Mouse (Mus musculus) bone marrow macrophage, adult 2 months (primary cell): ENCODE measurements around the gene Rapgef1. TPM values are rescaled to one million over a fixed set of nuclear protein-coding genes. Genes with fewer than 3 reads are reported as not detected.
A peak's percentile ranks its signal among the peaks of the same experiment; 100 is the strongest.

Experiments used
- H3K27ac ChIP-seq: 2 replicates; pipeline ENCODE4 v1.5.1; 2012; ENCODE audit warnings: low read depth, low read length; ENCODE audit not compliant: insufficient read depth
- H3K4me1 ChIP-seq: 2 replicates; pipeline ENCODE4 v1.6.1; 2012; ENCODE audit warnings: low read length; ENCODE audit not compliant: control insufficient read depth, insufficient read depth
- H3K4me3 ChIP-seq: 2 replicates; pipeline ENCODE4 v1.5.1; 2012; ENCODE audit warnings: mild to moderate bottlenecking, low read length, moderate library complexity; ENCODE audit not compliant: insufficient read depth
- CTCF ChIP-seq: IDR thresholded peaks from 2 replicates; pipeline ENCODE4 v1.5.1; 2012; ENCODE audit warnings: low read depth, mild to moderate bottlenecking, low read length, moderate library complexity
- POLR2A ChIP-seq: IDR thresholded peaks from 2 replicates; pipeline ENCODE4 v1.6.1; 2012; ENCODE audit warnings: mild to moderate bottlenecking, low read depth, low read length, borderline replicate concordance
- polyA plus RNA-seq: library from polyadenylated mRNA; stranded (reverse); fragments of >200 nt; gene quantifications from 2 replicates; pipeline ENCODE4 v1.2.4, GENCODE M21; 2012; ENCODE audit not compliant: missing spikeins, insufficient read depth, insufficient read length

The Rapgef1 gene
- polyA plus RNA-seq: 20.5 and 23.6 TPM in 2 replicates

DNA sequence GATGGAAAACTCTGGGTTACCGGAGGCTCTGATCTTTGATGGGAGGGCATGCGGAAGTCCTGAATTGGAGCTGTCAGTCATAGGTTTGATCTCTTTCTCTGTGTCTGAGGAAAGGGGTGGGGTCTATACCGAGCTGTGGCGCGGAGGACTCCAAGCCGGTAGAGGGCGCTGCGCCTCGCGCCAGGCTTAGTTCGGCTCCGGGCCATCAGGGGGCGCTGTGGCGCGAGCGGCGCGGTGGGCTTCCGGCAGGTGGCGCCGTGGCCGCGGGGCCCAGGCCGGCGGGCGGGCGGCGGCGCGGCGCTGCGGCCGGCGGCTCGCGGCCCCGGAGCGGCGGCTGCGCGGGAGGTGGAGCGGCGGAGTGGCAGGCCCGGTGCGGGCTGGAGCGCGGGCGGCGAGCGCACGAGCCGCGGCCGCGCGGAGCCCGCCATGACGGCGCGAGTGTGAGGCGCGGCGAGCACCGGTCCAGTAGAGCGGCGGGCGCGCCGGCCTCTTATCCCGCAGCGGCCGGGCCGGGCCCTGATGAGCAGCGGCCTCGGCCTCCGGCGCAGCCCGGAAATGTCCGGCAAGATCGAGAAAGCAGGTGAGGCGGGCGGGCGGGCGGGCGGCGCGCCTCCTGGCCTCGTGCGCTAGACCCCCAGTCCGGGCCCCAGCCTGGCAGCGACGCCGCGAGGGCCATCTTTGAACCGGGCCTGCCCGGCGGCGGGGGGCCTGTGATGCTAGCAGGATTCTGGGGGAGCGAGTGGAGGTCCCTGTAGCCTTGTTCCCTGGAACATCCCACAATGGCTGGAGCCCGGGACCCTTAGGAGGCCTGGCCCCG, at the start of gene Rapgef1:
Rapgef1 (plus strand) TSS at position 237 of the 817 bp plus-strand sequence.
- Histone ChIP-seq H3K4me1 (peaks cover 39% of the 10 kb centered on the region), H3K4me3 (peak within 1 kb of the TSS; percentile 89), H3K27ac (0 out of 2 replicates have a peak within 1 kb of the TSS, but pooled peaks have one; percentile 8)
- no peak for TF ChIP-seq POLR2A
- TF ChIP-seq CTCF: peak; percentile 99

DNA sequence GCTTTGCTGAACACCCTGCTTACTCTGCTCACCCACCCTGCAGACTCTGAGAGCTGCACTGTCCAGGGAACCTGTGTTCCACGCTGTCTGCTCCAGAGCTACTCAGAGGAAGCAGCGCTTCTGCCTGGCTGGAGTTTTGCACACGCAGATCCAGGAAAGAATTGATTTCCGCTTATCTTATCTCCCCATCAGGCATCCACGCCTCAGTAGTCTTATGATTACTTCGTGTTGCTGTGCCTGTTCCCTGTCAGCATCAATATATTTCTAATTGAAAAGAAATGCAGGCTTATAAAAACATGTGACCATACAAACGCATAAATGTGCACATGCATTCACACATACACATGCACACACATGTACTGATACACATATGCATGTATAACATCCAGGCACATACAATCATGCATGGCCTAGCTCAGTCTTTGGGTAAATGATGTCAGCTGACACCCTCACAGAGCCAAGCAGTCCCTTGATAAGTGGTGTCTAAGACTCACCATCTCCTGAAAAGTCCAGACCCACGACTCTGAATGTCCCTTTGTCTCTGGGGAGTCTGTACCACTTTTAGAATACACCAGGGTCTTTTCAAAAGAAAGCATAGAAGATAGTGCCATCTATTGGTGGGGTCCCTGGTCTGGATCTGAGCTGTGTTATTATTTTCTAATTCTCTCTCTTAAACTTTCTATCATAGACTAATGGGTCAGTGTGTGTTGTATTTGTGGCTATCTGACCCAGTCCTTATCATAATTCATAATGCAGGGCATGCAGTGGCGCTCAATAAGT, 47.4 kb upstream of the Rapgef1 start:
- TF ChIP-seq CTCF (no peak), POLR2A (no peak)
- H3K4me3 ChIP-seq: no peak overlapping the region
- no peak overlapping the region for H3K27ac ChIP-seq
- H3K4me1 ChIP-seq: no peaks in the 10 kb centered on the region

DNA sequence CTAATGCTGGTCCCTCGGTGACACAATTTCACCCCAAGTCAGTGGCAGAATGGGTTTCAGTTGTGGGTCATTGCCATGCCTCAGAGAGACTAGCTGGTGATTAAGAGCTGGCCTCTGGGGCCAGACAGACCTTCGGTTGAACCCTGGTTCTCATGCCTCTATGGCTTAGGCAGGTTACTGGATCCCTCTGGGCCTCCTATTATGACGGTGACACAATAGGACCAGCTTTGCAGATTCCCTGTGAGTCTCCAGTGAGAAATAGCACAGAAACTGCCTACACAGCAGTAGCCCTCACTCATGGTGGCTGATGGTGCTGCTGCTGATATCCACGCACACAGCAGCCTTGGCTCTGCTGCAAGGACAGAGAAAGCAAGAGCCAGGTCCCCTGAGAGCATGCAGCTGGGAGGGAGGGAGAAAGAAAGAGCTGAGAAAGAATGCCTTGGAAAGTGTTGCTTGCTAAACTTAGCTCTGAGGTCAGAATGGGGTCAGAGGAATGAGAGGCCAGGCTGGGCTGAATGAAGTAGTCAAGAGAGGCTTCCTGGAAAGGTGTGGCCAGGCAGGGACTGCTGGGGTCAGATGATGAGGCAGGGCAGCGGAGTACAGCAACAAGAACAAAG, 46.6 kb upstream of the Rapgef1 start:
- Histone ChIP-seq H3K4me3 (no peak overlapping the region), H3K27ac (no peak overlapping the region), H3K4me1 (no peaks in the 10 kb centered on the region)
- TF ChIP-seq POLR2A: no peak
- TF ChIP-seq CTCF: no peak

DNA sequence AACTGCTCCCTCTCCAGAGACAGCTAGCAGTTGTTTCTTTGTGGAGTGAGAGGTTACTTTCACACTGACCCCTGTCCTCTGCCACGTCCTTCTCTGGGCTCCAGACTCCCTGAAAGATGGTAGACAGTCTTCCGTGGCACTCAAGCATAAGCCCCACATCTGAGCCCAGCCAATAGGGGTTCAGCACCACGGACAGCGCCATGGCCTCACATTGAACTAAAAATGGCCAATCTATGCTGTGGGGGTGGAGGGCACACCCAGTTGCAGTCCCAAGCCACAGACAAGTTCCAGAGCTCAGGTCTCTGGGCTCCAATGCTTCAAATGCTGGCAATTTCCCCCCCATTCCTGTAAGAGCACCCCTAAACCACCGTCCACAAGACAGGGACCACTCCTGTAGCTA, 45.9 kb upstream of the Rapgef1 start:
- H3K27ac ChIP-seq: no peak overlapping the region
- TF ChIP-seq POLR2A (no peak), CTCF (no peak)
- H3K4me3 ChIP-seq: no peak overlapping the region
- no peaks in the 10 kb centered on the region for H3K4me1 ChIP-seq

DNA sequence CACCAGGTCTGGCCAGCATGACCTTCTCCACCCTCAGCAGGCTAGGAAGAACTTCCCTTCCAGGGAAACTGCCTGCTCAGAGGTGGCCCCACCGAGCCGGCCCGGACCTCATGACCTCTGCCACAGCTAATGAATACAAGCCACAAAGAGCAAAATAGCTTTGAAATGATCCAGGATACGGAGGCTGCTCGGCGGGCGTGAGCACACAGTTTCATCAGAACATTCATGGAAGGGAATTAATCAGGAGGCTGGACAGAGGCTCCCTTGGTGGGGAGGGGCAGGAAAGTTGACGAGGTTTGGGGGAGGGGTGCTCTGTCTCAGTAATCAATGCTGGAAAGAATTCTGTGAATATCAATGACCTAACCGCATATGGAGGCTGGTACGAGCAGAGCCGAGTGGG, 45.3 kb upstream of the Rapgef1 start:
- Histone ChIP-seq H3K27ac (no peak overlapping the region), H3K4me1 (no peaks in the 10 kb centered on the region)

DNA sequence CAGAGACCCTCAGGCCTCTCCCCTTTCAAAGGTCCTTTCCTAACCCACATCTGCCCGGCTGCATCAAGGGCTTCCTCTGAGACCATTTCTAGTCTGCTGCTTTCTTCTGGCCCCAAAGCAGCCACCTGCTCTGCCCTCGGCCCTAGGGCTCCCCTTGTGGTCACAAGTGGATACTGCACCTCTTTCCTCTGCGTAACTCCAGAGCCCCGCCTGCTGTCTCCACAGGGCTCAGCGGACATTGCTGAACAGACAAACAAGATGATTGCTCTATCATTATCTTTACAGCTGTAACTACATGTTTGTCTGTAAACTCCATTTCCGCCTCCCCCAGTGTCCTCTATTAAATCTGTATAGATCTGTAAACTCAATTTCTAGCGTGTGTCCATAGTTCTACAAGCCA, 37.1 kb upstream of the Rapgef1 start:
- no peaks in the 10 kb centered on the region for H3K4me1 ChIP-seq
- no peak overlapping the region for H3K4me3 ChIP-seq
- H3K27ac ChIP-seq: no peak overlapping the region
- TF ChIP-seq POLR2A: no peak
- peak; percentile 97 for TF ChIP-seq CTCF

More for the DNA sequence above, 45.3 kb upstream of the Rapgef1 start:
- no peak overlapping the region for H3K4me3 ChIP-seq
- TF ChIP-seq CTCF (no peak), POLR2A (no peak)

DNA sequence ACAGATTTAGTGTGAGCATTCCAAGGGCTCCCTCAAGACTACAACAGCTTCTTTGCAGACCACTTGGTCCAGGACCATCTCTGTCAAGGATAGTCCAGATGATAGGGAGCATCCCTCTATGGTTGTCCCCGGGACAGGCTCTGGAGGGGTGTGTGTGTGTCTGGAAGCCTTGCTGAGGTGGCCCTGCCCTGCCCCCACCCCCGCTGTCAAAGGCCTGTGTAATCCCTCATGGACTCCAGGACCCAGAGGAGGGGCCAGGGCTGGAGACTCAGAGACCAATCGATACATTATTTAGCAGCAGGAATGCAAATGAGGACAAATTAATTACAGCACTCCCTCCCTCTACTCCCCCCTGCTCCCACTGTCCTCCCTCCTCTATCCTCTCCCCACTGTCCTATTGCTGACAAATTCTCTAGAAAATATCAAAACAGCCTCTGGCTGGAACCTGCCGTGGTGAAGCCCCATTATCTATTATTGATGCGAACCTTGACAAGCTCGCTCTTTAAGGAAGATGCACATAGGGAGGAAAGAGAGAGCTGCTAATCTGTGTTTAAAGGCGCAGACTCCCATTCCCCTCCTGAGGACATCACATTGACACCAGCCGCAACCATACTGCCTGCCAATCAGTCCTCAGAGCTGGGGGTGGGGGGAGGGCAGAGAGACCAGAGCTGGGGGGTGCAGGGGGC, 33.4 kb upstream of the Rapgef1 start:
- Histone ChIP-seq H3K4me1 (no peaks in the 10 kb centered on the region), H3K4me3 (no peak overlapping the region), H3K27ac (no peak overlapping the region)
- TF ChIP-seq CTCF (no peak), POLR2A (no peak)

DNA sequence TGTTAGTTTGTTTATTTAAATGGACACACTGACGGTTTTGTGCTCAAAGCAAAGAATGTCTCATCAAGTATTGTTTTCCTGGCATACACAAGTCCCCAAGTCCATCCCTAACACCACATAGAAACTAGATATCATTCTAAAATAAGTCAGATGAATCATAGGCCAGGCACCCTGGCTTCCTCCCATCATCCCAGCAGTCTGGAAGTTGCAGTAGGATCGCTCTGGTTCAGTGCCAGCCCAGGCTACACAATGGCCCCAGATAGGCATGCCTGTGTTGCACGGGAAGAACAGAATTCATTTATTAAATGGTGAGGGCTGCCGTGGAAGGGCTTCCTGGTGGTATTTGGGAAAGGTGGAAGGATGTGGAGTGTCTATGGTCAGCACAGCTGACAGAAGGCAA, 31.5 kb upstream of the Rapgef1 start:
- H3K4me1 ChIP-seq: no peaks in the 10 kb centered on the region; the same call in 1 of the 2 replicates
- TF ChIP-seq POLR2A: no peak
- no peak for TF ChIP-seq CTCF
- no peak overlapping the region for H3K27ac ChIP-seq

DNA sequence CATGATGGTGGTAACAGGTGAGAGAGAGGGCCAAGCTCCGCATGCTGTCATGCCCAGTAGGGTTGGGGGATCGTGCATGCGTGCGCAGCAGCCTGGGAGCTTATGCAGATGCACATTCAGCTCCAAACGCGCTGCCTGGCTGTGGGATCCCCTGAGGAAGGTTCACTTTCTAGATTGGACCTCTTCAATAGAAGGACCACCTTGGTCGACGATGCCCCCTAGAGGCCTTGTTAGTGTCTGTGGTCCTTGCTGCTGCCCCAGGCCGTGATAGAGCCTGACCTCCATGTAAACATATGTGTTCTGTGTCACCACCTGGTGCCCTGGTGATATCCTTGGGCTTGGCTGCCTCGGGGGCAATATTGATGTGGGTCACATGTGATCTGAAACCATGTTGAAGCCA, 30.3 kb upstream of the Rapgef1 start:
- no peak for TF ChIP-seq POLR2A
- no peak for TF ChIP-seq CTCF
- H3K4me1 ChIP-seq: no peaks in the 10 kb centered on the region; the same call in 1 of the 2 replicates
- H3K27ac ChIP-seq: no peak overlapping the region
- H3K4me3 ChIP-seq: no peak overlapping the region

More for the DNA sequence above, 31.5 kb upstream of the Rapgef1 start:
- no peak overlapping the region for H3K4me3 ChIP-seq

DNA sequence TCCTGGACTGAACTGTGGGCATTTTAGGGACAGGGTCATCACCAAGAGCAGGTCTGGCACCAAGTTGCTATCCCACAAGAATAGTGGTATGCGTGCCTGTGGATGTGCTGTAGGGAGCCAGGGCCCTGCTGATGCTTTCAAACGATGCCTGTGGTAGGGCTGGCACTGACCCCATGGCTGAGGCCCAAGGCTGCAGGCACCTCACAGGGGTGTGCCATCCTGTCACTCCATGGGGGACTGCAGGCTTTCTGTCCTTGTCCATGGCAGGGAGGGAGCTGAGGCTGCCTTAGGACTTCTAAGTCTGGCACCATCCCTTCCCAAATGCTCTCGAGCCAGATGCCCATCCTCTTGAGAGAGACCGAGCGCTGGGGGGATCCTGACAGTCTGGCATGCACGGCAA, 27.9 kb upstream of the Rapgef1 start:
- Histone ChIP-seq H3K4me1 (no peaks in the 10 kb centered on the region; the same call in 1 of the 2 replicates), H3K4me3 (no peak overlapping the region), H3K27ac (no peak overlapping the region)
- no peak for TF ChIP-seq CTCF
- TF ChIP-seq POLR2A: no peak
